Mouse (Mus musculus): ENCODE results near the gene Bbs1.
"Not testable (repeated sequence)": the region's sequence is repeated elsewhere in the genome, so short reads cannot be mapped to it uniquely, and the experiment has no call there.

The Bbs1 gene

GRCm38 (mm10) chr19:4905979-4906794 is at the start of gene Bbs1:
TSS of gene Bbs1 (minus strand) at chr19:4906628.
- DNase-seq (ENCODE audit: extremely low read depth, low read depth): no peak

GRCm38 (mm10) chr19:4948641-4949040 is 42.2 kb upstream of the Bbs1 start:
- not testable (repeated sequence) for DNase-seq (ENCODE audit: extremely low read depth, low read depth)

- DNase-seq (ENCODE audit: extremely low read depth, low read depth): no peak
Measured at GRCm38 (mm10) chr19:4945540-4945939, 39.1 kb upstream of the Bbs1 start.

GRCm38 (mm10) chr19:4943253-4943588 is 36.8 kb upstream of the Bbs1 start:
- no peak for DNase-seq (ENCODE audit: extremely low read depth, low read depth)

GRCm38 (mm10) chr19:4942551-4943252 is 36.3 kb upstream of the Bbs1 start, which contains the start of gene Peli3:
TSS of gene Peli3 (minus strand) at chr19:4943127.
- peak; percentile 16 for DNase-seq (ENCODE audit: extremely low read depth, low read depth)

GRCm38 (mm10) chr19:4937444-4938310 is 31.2 kb upstream of the Bbs1 start:
- no peak for DNase-seq (ENCODE audit: extremely low read depth, low read depth)

GRCm38 (mm10) chr19:4936896-4937295 is 30.5 kb upstream of the Bbs1 start:
- DNase-seq (ENCODE audit: extremely low read depth, low read depth): no peak

- no peak for DNase-seq (ENCODE audit: extremely low read depth, low read depth)
Measured at GRCm38 (mm10) chr19:4928781-4929180, 22.4 kb upstream of the Bbs1 start.

- DNase-seq (ENCODE audit: extremely low read depth, low read depth): peak; percentile 89
Measured at GRCm38 (mm10) chr19:4927904-4928531, 21.6 kb upstream of the Bbs1 start, which contains the start of gene Dpp3. TSS of gene Dpp3 (minus strand) at chr19:4928287.

- DNase-seq (ENCODE audit: extremely low read depth, low read depth): no peak
Measured at GRCm38 (mm10) chr19:4925121-4925860, 18.9 kb upstream of the Bbs1 start.

- no peak for DNase-seq (ENCODE audit: extremely low read depth, low read depth)
Measured at GRCm38 (mm10) chr19:4919652-4920051, 13.2 kb upstream of the Bbs1 start.

- no peak for DNase-seq (ENCODE audit: extremely low read depth, low read depth)
Measured at GRCm38 (mm10) chr19:4916827-4917226, 10.4 kb upstream of the Bbs1 start.

GRCm38 (mm10) chr19:4915924-4916603 is 9.6 kb upstream of the Bbs1 start:
- no peak for DNase-seq (ENCODE audit: extremely low read depth, low read depth)

GRCm38 (mm10) chr19:4909376-4909775 is 2.9 kb upstream of the Bbs1 start:
- no peak for DNase-seq (ENCODE audit: extremely low read depth, low read depth)

- no peak for DNase-seq (ENCODE audit: extremely low read depth, low read depth)
Measured at GRCm38 (mm10) chr19:4908107-4908506, 1.7 kb upstream of the Bbs1 start.

- no peak for DNase-seq (ENCODE audit: extremely low read depth, low read depth)
Measured at GRCm38 (mm10) chr19:4899888-4900287, 6.5 kb downstream of the Bbs1 start.

GRCm38 (mm10) chr19:4898972-4899371 is 7.5 kb downstream of the Bbs1 start:
- no peak for DNase-seq (ENCODE audit: extremely low read depth, low read depth)

GRCm38 (mm10) chr19:4896780-4897520 is 9.5 kb downstream of the Bbs1 start:
- DNase-seq (ENCODE audit: extremely low read depth, low read depth): no peak

- DNase-seq (ENCODE audit: extremely low read depth, low read depth): peak; percentile 64
Measured at GRCm38 (mm10) chr19:4891798-4892197, 14.6 kb downstream of the Bbs1 start.
